ENCODE assay signal across 8 mouse cellular contexts in genomic region chr2:163853461-163853901, GRCm38 (mm10). TPM values are rescaled to one million over a fixed set of nuclear protein-coding genes. Genes with fewer than 3 reads are reported as not detected.
DNase-seq lines count a peak whose midpoint lies in the region; ATAC-seq and TF ChIP-seq lines count a peak whose summit lies in the region.

Gene Kcnk15 (plus strand): TSS chr2:163853651.

- ATAC-seq in heart, embryonic 14.5 days (ENCODE audit: insufficient number of reproducible peaks, insufficient read depth, low FRiP score, low read depth) = no peak
- no peak for ATAC-seq in Patski
- ATAC-seq in forebrain, embryonic 12.5 days (ENCODE audit: low FRiP score) = no peak
- no peak for ATAC-seq in limb, embryonic 15.5 days (ENCODE audit: insufficient number of reproducible peaks, low FRiP score, low TSS enrichment, low read depth)

- H3K4me3 ChIP-seq in heart, embryonic 14.5 days (ENCODE audit: control insufficient read depth in 1 of 2, insufficient read depth in 1 of 2, low read depth in 1 of 2, low read length in 2 of 2) = peak within 1 kb of the TSS; percentile 28 to 29; a peak in 3 of 4 replicates
- peak within 1 kb of the TSS; percentile 25 for H3K4me3 ChIP-seq in forebrain, embryonic 12.5 days (replicated peaks)
- H3K4me3 ChIP-seq in limb, embryonic 15.5 days = peak within 1 kb of the TSS; percentile 29

- CTCF ChIA-PET in Patski (lab: Charles Lee) = interaction anchor here (2.1 kb wide), 1 partner anchor 15 kb away, joined by 8 read pairs; no protein-coding TSS in a partner anchor

- H3K9me3 ChIP-seq in heart, embryonic 14.5 days (ENCODE audit: control insufficient read depth, low read length) = no peaks in the 10 kb centered on the region
- H3K9me3 ChIP-seq in forebrain, embryonic 12.5 days = no peaks in the 10 kb centered on the region
- H3K9me3 ChIP-seq in limb, embryonic 15.5 days = no peaks in the 10 kb centered on the region

- peaks cover 92% of the 10 kb centered on the region for H3K27me3 ChIP-seq in heart, embryonic 14.5 days (ENCODE audit: control insufficient read depth, insufficient read depth, low read length)
- H3K27me3 ChIP-seq in Patski = peaks cover 60% of the 10 kb centered on the region
- H3K27me3 ChIP-seq in forebrain, embryonic 12.5 days = peaks cover 90% of the 10 kb centered on the region
- H3K27me3 ChIP-seq in limb, embryonic 15.5 days = peaks cover 90% of the 10 kb centered on the region

- no peak for DNase-seq in heart, adult 18-20 months
- DNase-seq in Patski (ENCODE audit: low read depth, low spot score) = no peak
- peak; percentile 41 for DNase-seq in thymus, postnatal 0 days (ENCODE audit: low spot score)
- DNase-seq in ovary, postnatal 14 days (ENCODE audit: low spot score) = no peak
- no peak for DNase-seq in cerebellum, adult 9-10 months

- H3K4me1 ChIP-seq in heart, embryonic 14.5 days (ENCODE audit: control insufficient read depth in 2 of 2, insufficient read depth in 2 of 2, low read length in 2 of 2) = peaks cover 0 to 5% of the 10 kb centered on the region in 2 experiments; a peak in 1 of 4 replicates
- H3K4me1 ChIP-seq in forebrain, embryonic 12.5 days = peaks cover 11% of the 10 kb centered on the region
- peaks cover 10% of the 10 kb centered on the region for H3K4me1 ChIP-seq in limb, embryonic 15.5 days

- no peak within 1 kb of the TSS for H3K9ac ChIP-seq in heart, embryonic 14.5 days (ENCODE audit: low read length)
- H3K9ac ChIP-seq in forebrain, embryonic 12.5 days = no peak within 1 kb of the TSS
- H3K9ac ChIP-seq in limb, embryonic 15.5 days = no peak within 1 kb of the TSS

- TF ChIP-seq CTCF in Patski (IDR thresholded peaks at IDR 0.05) = peak; percentile 52

- POLR2A ChIA-PET in Patski (lab: Charles Lee) = no interaction called here

- no peak within 1 kb of the TSS for H3K27ac ChIP-seq in heart, embryonic 14.5 days (replicated peaks in 1 of 2; ENCODE audit: control insufficient read depth in 1 of 2, insufficient read depth in 1 of 2, low read depth in 2 of 2, low read length in 2 of 2)
- H3K27ac ChIP-seq in forebrain, embryonic 12.5 days = no peak within 1 kb of the TSS
- H3K27ac ChIP-seq in limb, embryonic 15.5 days = no peak within 1 kb of the TSS

- 1% methylated on average over 36 of the region's 38 CpGs for WGBS in heart, embryonic 14.5 days
- WGBS in forebrain, embryonic 12.5 days = 2% methylated on average over 38 of the region's 38 CpGs
- 1% methylated on average over 38 of the region's 38 CpGs for WGBS in limb, embryonic 15.5 days

- in situ Hi-C loops in Patski (cut with MboI; ENCODE audit: low pct_unique_long_range_greater_than_20kb) = loop anchor here (5.0 kb wide), 1 partner anchor 99 kb away; no protein-coding TSS in a partner anchor

- H3K4me2 ChIP-seq in heart, embryonic 14.5 days (ENCODE audit: low read length) = peak within 1 kb of the TSS; percentile 52
- peak within 1 kb of the TSS; percentile 22 for H3K4me2 ChIP-seq in forebrain, embryonic 12.5 days
- peak within 1 kb of the TSS; percentile 34 for H3K4me2 ChIP-seq in limb, embryonic 15.5 days

- H3K36me3 ChIP-seq in heart, embryonic 14.5 days (ENCODE audit: control insufficient read depth, insufficient read depth, low read length) = no peaks in the 10 kb centered on the region
- no peaks in the 10 kb centered on the region for H3K36me3 ChIP-seq in forebrain, embryonic 12.5 days (replicated peaks)
- no peaks in the 10 kb centered on the region for H3K36me3 ChIP-seq in limb, embryonic 15.5 days

RNA-seq across cellular contexts. Expression of gene Kcnk15, which starts in this region (rescaled TPM):
- not detected in 2 replicates for polyA plus RNA-seq in heart, embryonic 14.5 days (2014; fragmentation: Nextera tagmentation; extraction: Ambion mirVana)
- total RNA-seq in heart, adult 18-20 months (2021) = not detected
- not detected for polyA plus RNA-seq in Patski (2021)
- not detected in 2 replicates for polyA plus RNA-seq in forebrain, embryonic 12.5 days (2016; fragmentation: Nextera tagmentation; extraction: Ambion mirVana)
- not detected in 2 replicates for polyA plus RNA-seq in limb, embryonic 15.5 days (2015; fragmentation: Nextera tagmentation; extraction: Ambion mirVana)
- polyA plus RNA-seq in thymus, postnatal 0 days (2015; fragmentation: Nextera tagmentation; extraction: Ambion mirVana) = not detected in 2 replicates

Comparison
In these comparisons a context has a peak if more than half of its experiments do, and no peak if none do; other contexts are left out.
1. Peak in DNase-seq in thymus, postnatal 0 days; RNA of the gene not detected or under 1 TPM.